Mouse (Mus musculus) olfactory bulb, adult 2 months (tissue): Measurements from ENCODE around the gene Gria2.

Experiments
- CTCF ChIP-seq: fragments of 200-500 bp; IDR thresholded peaks from 2 replicates; pipeline ENCODE4 v1.5.1; 2012; ENCODE audit warnings: low read depth, mild to moderate bottlenecking, low read length, moderate library complexity; ENCODE audit not compliant: insufficient read depth
- POLR2A ChIP-seq: fragments of 200-500 bp; IDR thresholded peaks from 2 replicates; pipeline ENCODE4 v1.6.1; 2012; ENCODE audit warnings: mild to moderate bottlenecking, low read depth, low read length, moderate library complexity; ENCODE audit not compliant: insufficient read depth

- TF ChIP-seq CTCF (no peak), POLR2A (no peak)
These were observed 16.0 kb upstream of the Gria2 start for GRCm38 (mm10) chr3:80818619-80819018.
